14 mouse cellular contexts compared by ENCODE assay signal in genomic region chr14:115413429-115413828, GRCm38 (mm10).
DNase-seq lines count a peak whose midpoint lies in the region; ATAC-seq lines count a peak whose summit lies in the region.
"Had no signal": no experiment of that assay in that cellular context is flagged by ENCODE, and none has a peak within 500 bp of the region (broad histone marks: within the 10 kb centered on the region; RNA-seq: fewer than 3 reads in every experiment).

No protein-coding gene starts in this region.

- no peak; the same call in 1 of the 2 replicates for ATAC-seq in neural tube, embryonic 11.5 days (ENCODE audit: insufficient read depth, low FRiP score, low TSS enrichment)
- ATAC-seq in neural tube, embryonic 15.5 days (ENCODE audit: low FRiP score) = no peak
- ATAC-seq in midbrain, embryonic 15.5 days (replicated peaks) = 0 out of 2 replicates have a peak, but pooled peaks have one; percentile 30

- no peak overlapping the region for H3K27ac ChIP-seq in neural tube, embryonic 11.5 days (ENCODE audit: low read depth, low read length)
- H3K27ac ChIP-seq in neural tube, embryonic 15.5 days (replicated peaks) = no peak overlapping the region
- no peak overlapping the region for H3K27ac ChIP-seq in midbrain, embryonic 15.5 days
- H3K27ac ChIP-seq: forebrain, embryonic 10.5 days had no signal

- H3K9ac ChIP-seq in neural tube, embryonic 11.5 days (ENCODE audit: low read length) = no peak overlapping the region
- no peak overlapping the region for H3K9ac ChIP-seq in neural tube, embryonic 15.5 days (replicated peaks)
- no peak overlapping the region for H3K9ac ChIP-seq in midbrain, embryonic 15.5 days
- H3K9ac ChIP-seq: lung, embryonic 14.5 days had no signal

- WGBS in neural tube, embryonic 11.5 days = 70% methylated on average over 1 of the region's 1 CpGs
- 64% methylated on average over 1 of the region's 1 CpGs for WGBS in neural tube, embryonic 15.5 days
- 60% methylated on average over 1 of the region's 1 CpGs for WGBS in midbrain, embryonic 15.5 days

- peak; percentile 19 for DNase-seq in neural tube, embryonic 11.5 days (ENCODE audit: low spot score)
- peak; percentile 82 for DNase-seq in forelimb bud, embryonic 11.5 days (ENCODE audit: low read depth, low spot score)
- peak; percentile 25 for DNase-seq in kidney, postnatal 10 days
- no peak for DNase-seq in layer of hippocampus, adult 18-20 months (ENCODE audit: low spot score in 2 of 2)
- DNase-seq in spleen, postnatal 36 days (ENCODE audit: low spot score in 2 of 2) = no peak
- DNase-seq: adrenal gland, postnatal 36 days; cerebellum, adult 11-12 months; gastrocnemius, postnatal 36 days; lung, embryonic 14.5 days; right cerebral cortex, postnatal 4 days had no signal

- H3K4me3 ChIP-seq in neural tube, embryonic 11.5 days (ENCODE audit: low read depth, low read length) = no peak overlapping the region
- no peak overlapping the region for H3K4me3 ChIP-seq in neural tube, embryonic 15.5 days (replicated peaks)
- no peak overlapping the region for H3K4me3 ChIP-seq in midbrain, embryonic 15.5 days
- H3K4me3 ChIP-seq: forebrain, embryonic 10.5 days had no signal

- H3K4me1 ChIP-seq in neural tube, embryonic 11.5 days (ENCODE audit: control insufficient read depth, insufficient read depth, low read length) = no peaks in the 10 kb centered on the region
- H3K4me1 ChIP-seq in neural tube, embryonic 15.5 days = no peaks in the 10 kb centered on the region
- no peaks in the 10 kb centered on the region for H3K4me1 ChIP-seq in midbrain, embryonic 15.5 days

- no peaks in the 10 kb centered on the region for H3K36me3 ChIP-seq in neural tube, embryonic 11.5 days (ENCODE audit: control insufficient read depth, insufficient read depth, low read length)
- H3K36me3 ChIP-seq in neural tube, embryonic 15.5 days = no peaks in the 10 kb centered on the region
- no peaks in the 10 kb centered on the region for H3K36me3 ChIP-seq in midbrain, embryonic 15.5 days (replicated peaks)
- H3K36me3 ChIP-seq: forebrain, embryonic 10.5 days had no signal

- H3K4me2 ChIP-seq in neural tube, embryonic 11.5 days (ENCODE audit: low read depth) = no peak overlapping the region
- no peak overlapping the region for H3K4me2 ChIP-seq in neural tube, embryonic 15.5 days
- no peak overlapping the region for H3K4me2 ChIP-seq in midbrain, embryonic 15.5 days
- H3K4me2 ChIP-seq: lung, embryonic 14.5 days had no signal

- no peaks in the 10 kb centered on the region for H3K27me3 ChIP-seq in neural tube, embryonic 11.5 days (ENCODE audit: control insufficient read depth, insufficient read depth, low read length)
- H3K27me3 ChIP-seq in neural tube, embryonic 15.5 days (replicated peaks) = no peaks in the 10 kb centered on the region
- H3K27me3 ChIP-seq in midbrain, embryonic 15.5 days (replicated peaks) = no peaks in the 10 kb centered on the region
- H3K27me3 ChIP-seq: CH12.LX had no signal

- no peaks in the 10 kb centered on the region for H3K9me3 ChIP-seq in neural tube, embryonic 11.5 days (ENCODE audit: control insufficient read depth, low read length)
- no peaks in the 10 kb centered on the region for H3K9me3 ChIP-seq in neural tube, embryonic 15.5 days (replicated peaks)
- H3K9me3 ChIP-seq in midbrain, embryonic 15.5 days = no peaks in the 10 kb centered on the region
- H3K9me3 ChIP-seq: forebrain, embryonic 10.5 days had no signal

Comparison
In these comparisons a context has a peak if more than half of its experiments do, and no peak if none do; other contexts are left out.
1. DNase-seq: peak in neural tube, embryonic 11.5 days (single experiment), forelimb bud, embryonic 11.5 days (single experiment) and kidney, postnatal 10 days (single experiment); none in layer of hippocampus, adult 18-20 months (0 of 2) and spleen, postnatal 36 days (0 of 2).